Mouse (Mus musculus): Measurements from ENCODE around the gene Rph3al. TPM values are rescaled to one million over a fixed set of nuclear protein-coding genes. Genes with fewer than 3 reads are reported as not detected.

Rph3al gene
- 0.29 and 0.31 TPM in 2 replicates for polyA plus RNA-seq (2012; rRNA removed)

DNA sequence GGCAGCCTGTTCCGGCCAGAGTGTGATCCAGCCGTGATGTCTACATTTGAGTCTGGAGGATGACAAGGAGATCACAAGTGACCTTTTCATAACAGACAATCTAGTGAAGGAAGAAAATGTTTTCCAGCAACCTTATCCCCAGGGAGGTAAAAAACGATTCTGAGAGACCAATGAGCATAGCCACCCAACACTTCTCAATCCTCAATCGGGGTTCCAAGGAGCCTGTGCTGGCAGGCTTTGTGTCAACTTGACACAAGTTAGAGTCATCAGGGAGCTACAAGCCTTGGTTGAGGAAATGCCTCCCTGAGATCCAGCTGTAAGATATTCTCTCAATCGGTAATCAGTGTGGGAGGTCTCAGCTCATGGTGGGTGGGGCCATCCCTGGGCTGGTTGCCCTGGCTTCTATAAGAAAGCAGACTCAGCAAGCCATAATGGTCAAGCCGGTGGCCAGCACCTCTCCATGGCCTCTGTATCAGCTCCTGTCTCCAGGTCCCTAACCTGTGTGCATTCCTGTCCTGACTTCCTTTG is at the start of gene Rph3al:
Gene Rph3al (minus strand): TSS at position 51 of the 528 bp plus-strand sequence.

DNA sequence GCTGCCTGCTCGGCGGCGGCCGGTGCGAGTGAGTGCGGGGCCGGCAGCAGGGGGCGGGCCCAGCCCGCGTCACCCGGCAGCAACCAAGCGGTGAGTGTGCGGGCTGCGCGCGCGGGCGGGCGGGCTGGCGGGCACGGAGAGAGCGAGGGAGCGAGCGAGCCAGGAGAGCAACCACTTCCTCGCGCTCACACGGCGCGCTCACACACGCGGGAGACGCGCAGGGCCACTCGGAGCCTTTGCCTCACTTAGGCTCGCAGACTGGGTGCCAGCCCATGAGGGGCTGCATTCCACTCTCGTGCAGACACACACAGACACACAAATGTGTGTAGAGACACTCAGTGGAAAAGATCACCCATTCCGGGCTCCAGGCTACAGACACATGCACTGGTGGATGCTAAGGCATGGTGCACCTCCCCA is 142.2 kb downstream of the Rph3al start, which contains the start of gene Doc2b:
Gene Doc2b (minus strand): TSS at position 21 of the 417 bp plus-strand sequence.

Other genes starting within 250 kb of the Rph3al start
- 195 and 206 TPM in 2 replicates for gene Ywhae, start 205.6 kb downstream of the Rph3al start, polyA plus RNA-seq (2012; rRNA removed)
- 0.01 and 0.03 TPM in 2 replicates for gene Doc2b, start 142.4 kb downstream of the Rph3al start, polyA plus RNA-seq (2012; rRNA removed)
- gene 1700016K19Rik, start 61.5 kb upstream of the Rph3al start, polyA plus RNA-seq (2012; rRNA removed) = not detected in 2 replicates
- gene Rflnb, start 89.4 kb upstream of the Rph3al start, polyA plus RNA-seq (2012; rRNA removed) = 1.4 and 1.6 TPM in 2 replicates
- 9.9 and 10.8 TPM in 2 replicates for gene Vps53, start 241.2 kb upstream of the Rph3al start, polyA plus RNA-seq (2012; rRNA removed)
- 2.9 and 3.1 TPM in 2 replicates for gene Fam57a, start 241.2 kb upstream of the Rph3al start, polyA plus RNA-seq (2012; rRNA removed)